Mouse (Mus musculus): ENCODE data around the gene Gstp3. TPM values are rescaled to one million over a fixed set of nuclear protein-coding genes. Genes with fewer than 3 reads are reported as not detected.

The Gstp3 gene
- polyA plus RNA-seq (2012; ENCODE audit: insufficient read depth, insufficient read length, low replicate concordance, missing spikeins): not detected in 2 replicates

DNA sequence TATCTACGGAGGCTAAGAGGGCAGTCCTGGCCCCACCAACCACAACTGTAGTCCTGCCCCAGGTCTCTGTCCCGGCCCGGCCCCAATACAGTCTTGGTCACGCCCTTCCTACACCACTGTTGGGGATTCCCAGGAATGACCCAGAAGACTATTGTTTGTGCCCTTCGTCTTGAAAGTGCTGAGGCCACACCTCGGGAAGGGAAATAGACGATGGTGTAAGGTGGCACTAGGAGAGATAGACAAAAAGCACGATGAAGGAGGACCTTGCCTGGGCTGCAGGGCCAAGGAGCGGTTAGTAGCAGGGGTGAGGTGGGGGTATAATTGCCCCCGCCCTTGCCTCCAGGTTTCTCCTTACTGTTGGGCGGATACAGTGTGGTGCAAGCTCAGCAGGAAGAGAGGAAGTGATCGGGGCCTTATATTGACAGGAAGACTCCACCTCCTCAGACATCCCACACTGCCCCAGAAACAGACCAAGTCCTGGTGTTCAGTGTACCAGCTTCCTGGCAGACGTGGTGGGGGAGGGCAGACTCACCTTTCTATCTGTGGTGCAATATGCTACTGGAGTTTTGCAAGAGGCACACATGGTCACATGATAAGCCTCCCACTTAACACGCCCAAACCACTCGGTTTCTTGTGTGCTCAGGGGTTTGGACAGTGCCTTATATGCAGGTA, at the start of gene Gstp3:
Gene Gstp3 (minus strand): TSS at position 501 of the 672 bp plus-strand sequence.
- no peak within 1 kb of the TSS for H3K4me3 ChIP-seq (ENCODE audit: insufficient read depth, low read depth, low read length)
- WGBS: 82% methylated on average over 15 of the region's 15 CpGs
- H3K27ac ChIP-seq (ENCODE audit: insufficient read depth, low read depth, low read length): no peak within 1 kb of the TSS
- TF ChIP-seq CTCF (IDR thresholded peaks at IDR 0.05; ENCODE audit: insufficient read depth, low read depth, low read length): no peak
- no peak for TF ChIP-seq POLR2A (IDR thresholded peaks at IDR 0.05; ENCODE audit: insufficient read depth, low read depth, low read length)
- no peaks in the 10 kb centered on the region for H3K4me1 ChIP-seq (ENCODE audit: control insufficient read depth, insufficient read depth, low read length)

DNA sequence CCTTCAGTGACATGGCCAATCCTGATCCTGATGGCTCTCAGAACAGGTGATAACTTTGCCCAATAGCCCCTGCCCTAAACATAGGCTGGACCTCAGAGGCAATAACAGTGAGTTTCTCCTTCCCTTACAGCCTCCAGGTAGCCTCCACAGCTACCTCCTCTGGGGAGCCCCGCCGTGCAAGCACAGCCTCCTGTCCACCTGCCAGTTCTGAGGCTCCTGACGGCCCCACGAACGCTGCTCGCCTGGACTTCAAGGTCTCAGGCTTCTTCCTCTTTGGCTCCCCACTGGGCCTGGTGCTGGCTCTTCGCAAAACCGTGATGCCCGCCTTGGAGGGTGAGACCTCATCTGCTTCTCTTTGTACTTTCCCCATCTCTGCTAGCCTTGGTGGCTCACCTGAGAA, 49.2 kb upstream of the Gstp3 start:
- Histone ChIP-seq H3K4me3 (ENCODE audit: insufficient read depth, low read depth, low read length) (no peak overlapping the region), H3K27ac (ENCODE audit: insufficient read depth, low read depth, low read length) (no peak overlapping the region), H3K4me1 (ENCODE audit: control insufficient read depth, insufficient read depth, low read length) (peaks cover 11% of the 10 kb centered on the region)
- TF ChIP-seq POLR2A (IDR thresholded peaks at IDR 0.05; ENCODE audit: insufficient read depth, low read depth, low read length) (no peak), CTCF (IDR thresholded peaks at IDR 0.05; ENCODE audit: insufficient read depth, low read depth, low read length) (no peak)
- WGBS: 89% methylated on average over 9 of the region's 9 CpGs

DNA sequence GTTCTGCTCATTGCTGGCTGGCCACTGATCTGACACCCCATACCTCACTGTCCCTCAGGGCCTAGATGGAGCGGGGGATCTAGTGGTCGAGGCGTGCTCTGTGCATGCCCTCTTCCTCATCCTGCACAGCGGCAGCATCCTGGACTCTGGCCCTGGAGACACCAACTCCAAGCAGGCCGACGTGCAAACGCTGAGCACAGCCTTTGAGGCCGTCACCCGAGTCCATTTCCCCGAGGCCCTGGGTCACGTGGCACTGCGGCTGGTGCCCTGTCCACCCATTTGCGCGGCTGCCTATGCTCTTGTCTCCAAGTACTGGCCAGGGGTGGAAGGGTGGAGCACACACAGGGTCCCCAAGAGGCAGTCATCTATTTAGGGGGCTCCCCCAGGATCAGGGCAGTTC, 47.3 kb upstream of the Gstp3 start:
- TF ChIP-seq POLR2A (IDR thresholded peaks at IDR 0.05; ENCODE audit: insufficient read depth, low read depth, low read length): no peak
- TF ChIP-seq CTCF (IDR thresholded peaks at IDR 0.05; ENCODE audit: insufficient read depth, low read depth, low read length): no peak
- no peak overlapping the region for H3K4me3 ChIP-seq (ENCODE audit: insufficient read depth, low read depth, low read length)
- peaks cover 14% of the 10 kb centered on the region for H3K4me1 ChIP-seq (ENCODE audit: control insufficient read depth, insufficient read depth, low read length)
- no peak overlapping the region for H3K27ac ChIP-seq (ENCODE audit: insufficient read depth, low read depth, low read length)
- WGBS: 91% methylated on average over 14 of the region's 14 CpGs

DNA sequence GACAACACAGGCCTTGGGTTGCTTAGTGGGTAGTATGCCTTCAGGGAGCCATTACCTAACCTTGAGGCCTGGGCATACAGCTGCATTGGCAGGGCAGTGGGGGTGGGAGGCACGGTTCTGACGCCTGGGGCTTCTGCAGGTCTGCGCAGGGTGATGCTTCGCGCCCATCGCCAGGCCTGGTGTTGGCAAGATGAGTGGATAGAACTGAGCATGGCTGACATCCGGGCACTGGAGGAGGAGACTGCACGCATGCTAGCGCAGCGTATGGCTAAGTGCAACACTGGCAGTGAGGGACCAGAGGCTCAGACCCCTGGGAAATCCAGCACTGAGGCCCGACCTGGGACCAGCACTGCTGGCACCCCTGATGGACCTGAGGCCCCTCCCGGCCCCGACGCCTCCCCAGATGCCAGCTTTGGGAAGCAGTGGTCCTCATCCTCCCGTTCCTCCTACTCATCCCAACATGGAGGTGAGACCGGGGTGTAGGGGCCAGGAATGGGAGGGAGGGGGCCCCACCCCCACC, 45.4 kb upstream of the Gstp3 start:
- TF ChIP-seq CTCF (IDR thresholded peaks at IDR 0.05; ENCODE audit: insufficient read depth, low read depth, low read length) (no peak), POLR2A (IDR thresholded peaks at IDR 0.05; ENCODE audit: insufficient read depth, low read depth, low read length) (no peak)
- Histone ChIP-seq H3K4me1 (ENCODE audit: control insufficient read depth, insufficient read depth, low read length) (peaks cover 22% of the 10 kb centered on the region), H3K27ac (ENCODE audit: insufficient read depth, low read depth, low read length) (no peak overlapping the region), H3K4me3 (ENCODE audit: insufficient read depth, low read depth, low read length) (no peak overlapping the region)
- WGBS: 93% methylated on average over 16 of the region's 16 CpGs

DNA sequence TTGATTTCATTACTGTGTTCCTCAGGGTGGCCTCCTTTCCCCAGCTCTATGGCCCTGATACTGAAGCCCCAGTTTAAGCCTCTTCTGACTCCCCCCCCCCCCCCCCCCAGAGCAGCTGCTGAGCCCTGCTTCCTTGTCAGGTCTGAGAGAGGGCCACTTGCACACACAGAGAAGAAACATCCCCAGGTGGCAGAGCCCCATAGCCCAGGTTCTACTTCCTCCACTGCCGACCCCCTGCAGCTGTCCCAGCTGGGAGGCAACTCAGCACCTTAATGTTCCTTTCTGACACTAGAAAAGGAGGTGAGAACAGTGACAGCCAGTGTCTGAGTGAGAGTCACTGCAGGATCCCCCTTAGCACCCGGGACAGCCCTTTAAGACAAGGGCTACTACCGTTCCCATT, 44.4 kb upstream of the Gstp3 start:
- WGBS: 78% methylated on average over 3 of the region's 3 CpGs

DNA sequence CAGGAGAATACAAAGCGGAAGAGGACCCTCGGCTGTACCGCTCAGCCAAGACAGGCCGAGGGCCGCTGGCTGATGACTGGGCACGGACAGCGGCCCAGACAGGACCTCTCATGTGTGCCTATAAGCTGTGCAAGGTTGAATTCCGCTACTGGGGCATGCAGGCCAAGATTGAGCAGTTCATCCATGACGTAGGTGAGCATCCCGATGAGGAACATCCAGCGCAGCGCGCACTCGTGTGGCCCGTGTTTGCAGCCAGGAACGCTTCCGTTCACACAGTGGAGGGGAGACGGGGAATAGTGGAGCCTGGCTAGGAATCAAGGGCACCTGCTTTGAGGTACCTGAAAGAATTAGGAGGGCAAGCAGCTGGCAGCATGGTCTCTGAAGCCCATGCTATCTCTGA, 43.9 kb upstream of the Gstp3 start:
- TF ChIP-seq CTCF (IDR thresholded peaks at IDR 0.05; ENCODE audit: insufficient read depth, low read depth, low read length) (no peak), POLR2A (IDR thresholded peaks at IDR 0.05; ENCODE audit: insufficient read depth, low read depth, low read length) (no peak)
- peaks cover 36% of the 10 kb centered on the region for H3K4me1 ChIP-seq (ENCODE audit: control insufficient read depth, insufficient read depth, low read length)
- 97% methylated on average over 18 of the region's 18 CpGs for WGBS
- no peak overlapping the region for H3K4me3 ChIP-seq (ENCODE audit: insufficient read depth, low read depth, low read length)
- no peak overlapping the region for H3K27ac ChIP-seq (ENCODE audit: insufficient read depth, low read depth, low read length)

More for the DNA sequence above, 44.4 kb upstream of the Gstp3 start:
- TF ChIP-seq POLR2A (IDR thresholded peaks at IDR 0.05; ENCODE audit: insufficient read depth, low read depth, low read length) (no peak), CTCF (IDR thresholded peaks at IDR 0.05; ENCODE audit: insufficient read depth, low read depth, low read length) (no peak)
- H3K4me3 ChIP-seq (ENCODE audit: insufficient read depth, low read depth, low read length): no peak overlapping the region
- no peak overlapping the region for H3K27ac ChIP-seq (ENCODE audit: insufficient read depth, low read depth, low read length)
- peaks cover 31% of the 10 kb centered on the region for H3K4me1 ChIP-seq (ENCODE audit: control insufficient read depth, insufficient read depth, low read length)

DNA sequence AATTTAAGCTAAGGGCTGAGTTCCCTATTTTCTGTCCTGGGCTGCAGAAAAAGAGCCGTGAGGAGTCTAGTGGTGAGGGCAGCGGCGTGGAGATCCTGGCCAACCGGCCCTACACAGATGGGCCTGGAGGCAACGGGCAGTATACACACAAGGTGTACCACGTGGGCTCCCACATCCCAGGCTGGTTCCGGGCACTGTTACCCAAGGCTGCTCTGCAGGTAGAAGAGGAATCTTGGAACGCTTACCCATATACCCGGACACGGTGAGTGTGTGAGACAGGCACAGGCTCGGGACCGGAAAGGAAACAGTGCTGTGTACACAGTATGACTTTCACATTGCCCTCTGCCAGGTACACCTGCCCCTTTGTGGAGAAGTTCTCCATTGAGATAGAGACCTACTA, 43.3 kb upstream of the Gstp3 start:
- no peak overlapping the region for H3K4me3 ChIP-seq (ENCODE audit: insufficient read depth, low read depth, low read length)
- TF ChIP-seq POLR2A (IDR thresholded peaks at IDR 0.05; ENCODE audit: insufficient read depth, low read depth, low read length) (no peak), CTCF (IDR thresholded peaks at IDR 0.05; ENCODE audit: insufficient read depth, low read depth, low read length) (no peak)

DNA sequence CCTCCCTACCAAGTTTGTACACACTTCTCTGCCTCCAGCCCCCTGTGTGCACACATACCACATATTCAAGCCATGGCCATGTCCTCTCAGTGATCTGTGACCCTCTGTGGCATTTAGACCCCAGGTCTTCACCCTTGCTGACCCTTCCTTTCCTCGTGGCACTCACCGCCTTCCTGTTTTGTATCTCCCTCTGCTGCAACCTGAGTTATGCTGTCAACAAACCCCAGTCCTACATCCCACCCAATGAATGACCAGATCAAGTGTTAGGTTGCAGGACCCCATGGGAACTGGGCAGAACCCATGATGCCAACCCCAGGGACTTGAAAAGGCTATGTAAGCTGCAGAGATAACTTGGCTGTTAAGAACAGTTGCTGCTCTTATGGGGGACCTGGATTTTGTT, 42.7 kb upstream of the Gstp3 start:
- Histone ChIP-seq H3K27ac (ENCODE audit: insufficient read depth, low read depth, low read length) (no peak overlapping the region), H3K4me1 (ENCODE audit: control insufficient read depth, insufficient read depth, low read length) (peaks cover 44% of the 10 kb centered on the region), H3K4me3 (ENCODE audit: insufficient read depth, low read depth, low read length) (peak overlapping the region; percentile 73; the same call in 1 of the 2 replicates)
- WGBS: 88% methylated on average over 2 of the region's 2 CpGs
- no peak for TF ChIP-seq CTCF (IDR thresholded peaks at IDR 0.05; ENCODE audit: insufficient read depth, low read depth, low read length)
- TF ChIP-seq POLR2A (IDR thresholded peaks at IDR 0.05; ENCODE audit: insufficient read depth, low read depth, low read length): no peak

More for the DNA sequence above, 43.3 kb upstream of the Gstp3 start:
- Histone ChIP-seq H3K4me1 (ENCODE audit: control insufficient read depth, insufficient read depth, low read length) (peaks cover 41% of the 10 kb centered on the region), H3K27ac (ENCODE audit: insufficient read depth, low read depth, low read length) (no peak overlapping the region)
- WGBS: 95% methylated on average over 12 of the region's 12 CpGs

DNA sequence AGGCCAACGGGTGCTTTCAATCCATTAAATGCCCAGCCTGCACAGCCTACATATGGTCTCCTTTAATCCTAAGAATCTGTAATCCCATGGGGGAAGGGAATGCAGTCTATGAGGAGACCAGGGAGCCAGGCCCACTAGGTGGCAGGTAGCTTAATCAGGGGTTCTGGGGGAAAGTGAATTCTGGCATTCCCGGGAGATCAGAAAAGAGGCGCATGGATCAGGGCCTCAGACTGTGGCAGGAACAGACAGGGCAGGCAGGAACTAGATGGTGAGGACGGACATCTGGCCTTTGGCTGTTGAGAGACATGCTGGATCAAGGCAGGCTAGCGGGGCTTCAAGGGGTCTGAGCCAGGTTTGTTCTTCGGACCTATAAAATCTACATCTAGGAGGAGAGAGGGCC, 42.1 kb upstream of the Gstp3 start:
- H3K27ac ChIP-seq (ENCODE audit: insufficient read depth, low read depth, low read length): no peak overlapping the region
- TF ChIP-seq POLR2A (IDR thresholded peaks at IDR 0.05; ENCODE audit: insufficient read depth, low read depth, low read length) (no peak), CTCF (IDR thresholded peaks at IDR 0.05; ENCODE audit: insufficient read depth, low read depth, low read length) (no peak)
- peak overlapping the region; percentile 73 for H3K4me3 ChIP-seq (ENCODE audit: insufficient read depth, low read depth, low read length)
- H3K4me1 ChIP-seq (ENCODE audit: control insufficient read depth, insufficient read depth, low read length): peaks cover 45% of the 10 kb centered on the region
- 55% methylated on average over 6 of the region's 6 CpGs for WGBS
